Mouse (Mus musculus): ENCODE results near the gene H2-DMb2. TPM values are rescaled to one million over a fixed set of nuclear protein-coding genes. Genes with fewer than 3 reads are reported as not detected.
A peak's percentile ranks its signal among the peaks of the same experiment; 100 is the strongest.

H2-DMb2 gene
- polyA plus RNA-seq, 1 experiment from 2014 or later: 0.23 TPM

GRCm38 (mm10) chr17:34128264-34128937, 14.7 kb upstream of the H2-DMb2 start:
- WGBS: 25% methylated on average over 13 of the region's 13 CpGs
- H3K27ac ChIP-seq (replicated peaks): 0 out of 2 replicates have a peak overlapping the region, but pooled peaks have one; percentile 6
- H3K9ac ChIP-seq (replicated peaks): no peak overlapping the region

GRCm38 (mm10) chr17:34128944-34129791, 13.9 kb upstream of the H2-DMb2 start:
- 24% methylated on average over 18 of the region's 18 CpGs for WGBS

More at GRCm38 (mm10) chr17:34128264-34128937, 14.7 kb upstream of the H2-DMb2 start:
- ATAC-seq (ENCODE audit: low FRiP score, low read depth): no peak
- Histone ChIP-seq H3K4me1 (peaks cover 21% of the 10 kb centered on the region), H3K4me2 (replicated peaks) (peak overlapping the region; percentile 29), H3K9me3 (no peaks in the 10 kb centered on the region), H3K4me3 (0 out of 2 replicates have a peak overlapping the region, but pooled peaks have one; percentile 7), H3K36me3 (no peaks in the 10 kb centered on the region), H3K27me3 (peaks cover 24% of the 10 kb centered on the region)

DNA sequence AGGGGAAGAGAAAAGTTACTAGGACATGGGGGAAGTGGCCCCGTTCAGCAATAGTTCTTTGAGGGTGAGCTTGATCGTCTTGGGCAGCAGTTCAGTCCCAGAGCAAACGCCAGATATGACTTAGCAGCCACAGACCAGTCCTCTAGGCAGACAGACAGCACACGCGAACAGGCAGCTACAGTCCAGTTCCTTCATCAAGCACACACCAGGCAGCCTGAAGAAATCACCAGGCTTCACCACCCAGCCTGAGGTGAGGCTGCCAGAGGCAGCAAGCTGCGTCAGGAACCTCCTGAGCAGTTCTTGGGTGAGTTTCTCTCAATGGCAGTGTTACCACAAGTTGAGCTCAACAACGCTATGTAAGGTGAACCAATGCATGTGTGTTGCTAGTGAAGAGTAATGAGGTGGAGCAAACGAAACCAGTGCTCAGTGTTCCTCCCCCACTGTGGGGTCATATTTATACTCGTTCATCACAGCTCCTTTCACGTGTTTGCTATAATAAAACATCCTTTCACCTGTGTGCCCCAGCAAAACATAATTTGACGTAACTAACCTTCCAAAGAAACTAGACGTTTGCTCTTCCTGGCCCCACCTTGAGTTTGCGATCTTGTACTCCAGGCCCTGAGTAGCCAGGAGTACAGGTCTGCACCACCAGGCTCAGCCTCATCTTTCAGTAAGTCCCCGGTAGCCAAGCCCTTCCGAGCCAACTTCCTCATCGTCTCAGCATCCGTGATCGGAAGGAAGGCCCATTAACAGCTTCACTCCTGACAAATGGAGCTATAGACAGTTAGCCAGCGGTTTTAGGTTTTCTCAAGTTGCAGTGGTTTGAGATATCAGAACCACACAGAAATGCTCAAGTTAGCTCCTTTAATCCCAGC, 12.8 kb upstream of the H2-DMb2 start:
- Histone ChIP-seq H3K4me3 (no peak overlapping the region), H3K4me2 (replicated peaks) (no peak overlapping the region), H3K9me3 (no peaks in the 10 kb centered on the region), H3K27me3 (peaks cover 24% of the 10 kb centered on the region), H3K36me3 (no peaks in the 10 kb centered on the region), H3K9ac (replicated peaks) (no peak overlapping the region), H3K27ac (replicated peaks) (no peak overlapping the region), H3K4me1 (peaks cover 14% of the 10 kb centered on the region; the same call in 1 of the 2 replicates)
- WGBS: 87% methylated on average over 19 of the region's 19 CpGs
- ATAC-seq (ENCODE audit: low FRiP score, low read depth): no peak

More at GRCm38 (mm10) chr17:34128944-34129791, 13.9 kb upstream of the H2-DMb2 start:
- Histone ChIP-seq H3K9me3 (no peaks in the 10 kb centered on the region), H3K4me3 (peak overlapping the region; percentile 7; the same call in 1 of the 2 replicates), H3K4me1 (peaks cover 14% of the 10 kb centered on the region; the same call in 1 of the 2 replicates), H3K27ac (replicated peaks) (0 out of 2 replicates have a peak overlapping the region, but pooled peaks have one; percentile 6), H3K4me2 (replicated peaks) (peak overlapping the region; percentile 29), H3K36me3 (no peaks in the 10 kb centered on the region), H3K9ac (replicated peaks) (no peak overlapping the region), H3K27me3 (peaks cover 24% of the 10 kb centered on the region)
- ATAC-seq (ENCODE audit: low FRiP score, low read depth): no peak

DNA sequence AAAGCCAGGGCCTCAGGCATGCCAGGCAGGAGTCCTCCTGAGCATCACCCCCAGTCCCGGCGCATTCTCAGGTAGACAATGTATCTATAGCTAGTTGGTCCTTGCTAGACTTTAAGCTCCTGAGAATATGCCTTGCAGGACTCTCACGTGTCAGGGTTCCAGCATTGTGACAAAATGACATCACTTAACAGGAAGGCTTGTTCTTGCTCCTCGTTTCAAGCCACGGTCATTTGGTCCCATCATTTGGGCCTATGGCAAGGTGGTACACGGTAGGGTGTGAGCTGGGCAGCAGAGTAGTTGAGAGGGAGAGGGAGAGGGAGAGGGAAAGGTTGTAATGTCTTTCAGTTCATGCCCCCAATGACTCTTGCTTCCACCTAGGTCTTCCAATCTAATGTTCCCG, 11.2 kb upstream of the H2-DMb2 start:
- Histone ChIP-seq H3K4me3 (no peak overlapping the region), H3K36me3 (no peaks in the 10 kb centered on the region), H3K4me1 (peaks cover 14% of the 10 kb centered on the region; the same call in 1 of the 2 replicates), H3K4me2 (replicated peaks) (no peak overlapping the region), H3K27ac (replicated peaks) (no peak overlapping the region), H3K27me3 (peaks cover 30% of the 10 kb centered on the region), H3K9ac (replicated peaks) (no peak overlapping the region), H3K9me3 (no peaks in the 10 kb centered on the region)
- ATAC-seq (ENCODE audit: low FRiP score, low read depth): no peak
- 74% methylated on average over 7 of the region's 7 CpGs for WGBS

DNA sequence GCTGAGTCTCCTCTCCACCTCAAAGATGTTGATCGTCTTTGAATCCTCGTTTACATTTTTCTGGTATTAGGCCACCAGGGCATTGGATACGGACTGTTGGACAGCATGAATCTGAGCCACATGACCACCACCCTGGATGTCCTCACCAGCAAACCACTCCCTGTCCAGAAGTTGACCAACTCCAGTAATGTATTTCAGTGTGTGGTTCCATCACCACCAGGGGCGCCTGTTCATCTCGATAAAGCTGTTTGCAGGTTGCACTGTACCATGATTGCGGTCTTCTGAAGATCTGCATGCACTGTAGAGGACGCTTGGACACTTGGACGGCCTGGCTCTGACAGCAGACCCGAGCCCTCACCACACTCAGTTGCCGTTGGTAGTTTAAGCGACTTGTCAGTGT, 9.8 kb upstream of the H2-DMb2 start:
- no peaks in the 10 kb centered on the region for H3K36me3 ChIP-seq
- no peak overlapping the region for H3K4me3 ChIP-seq
- no peak overlapping the region for H3K9ac ChIP-seq (replicated peaks)
- H3K9me3 ChIP-seq: no peaks in the 10 kb centered on the region
- no peak for ATAC-seq (ENCODE audit: low FRiP score, low read depth)
- WGBS: 86% methylated on average over 11 of the region's 11 CpGs
- H3K27me3 ChIP-seq: peaks cover 37% of the 10 kb centered on the region
- no peak overlapping the region for H3K27ac ChIP-seq (replicated peaks)
- peaks cover 11% of the 10 kb centered on the region; the same call in 1 of the 2 replicates for H3K4me1 ChIP-seq
- H3K4me2 ChIP-seq (replicated peaks): no peak overlapping the region

GRCm38 (mm10) chr17:34134451-34134850, 8.7 kb upstream of the H2-DMb2 start:
- no peaks in the 10 kb centered on the region for H3K9me3 ChIP-seq
- WGBS: 86% methylated on average over 3 of the region's 3 CpGs
- no peak for ATAC-seq (ENCODE audit: low FRiP score, low read depth)

DNA sequence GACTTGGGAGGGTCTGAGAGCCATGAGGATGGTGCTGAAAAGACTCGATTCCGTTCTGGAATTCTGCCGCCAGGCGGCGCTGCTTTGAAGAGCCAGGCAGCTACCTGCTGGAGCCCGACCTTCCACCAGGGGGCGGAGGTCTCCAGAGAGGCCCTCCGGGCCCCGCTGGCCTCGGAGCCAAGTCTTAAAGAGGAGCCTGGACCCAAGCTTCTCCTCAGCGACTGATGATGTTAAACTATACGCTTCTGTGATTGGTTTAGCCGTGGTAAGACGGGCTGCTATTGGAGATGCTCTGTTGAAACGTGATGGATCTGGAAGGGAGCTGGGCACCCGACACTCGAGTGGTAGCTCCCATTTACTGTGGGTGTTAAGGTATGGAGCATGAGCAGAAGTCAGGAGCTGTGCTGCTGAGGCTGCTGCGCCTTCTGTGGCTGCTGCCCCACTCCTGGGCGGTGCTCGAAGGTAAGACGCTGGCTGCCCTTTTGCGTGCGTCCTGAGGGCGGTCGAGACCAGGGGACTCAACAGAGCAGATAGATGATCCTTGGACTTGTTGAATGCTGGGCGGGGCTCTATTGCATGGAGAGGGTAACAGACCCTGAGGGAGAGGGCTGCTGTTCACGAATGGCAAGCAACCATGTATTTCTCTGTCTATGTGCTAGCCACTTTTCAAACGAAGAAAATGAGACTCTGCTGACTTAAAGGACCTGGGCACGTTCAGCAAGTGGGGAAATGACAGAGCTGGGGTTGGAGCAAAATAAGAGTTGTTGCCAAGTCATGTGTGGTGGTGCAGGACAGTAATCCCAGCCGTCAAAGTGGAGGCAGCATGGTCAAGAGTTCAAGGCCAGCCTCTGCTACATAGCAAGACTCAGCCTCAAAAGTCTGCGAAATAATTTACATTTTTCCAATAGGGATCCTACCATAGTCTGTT, 7.5 kb upstream of the H2-DMb2 start:
- no peaks in the 10 kb centered on the region for H3K36me3 ChIP-seq
- peak; percentile 98 for ATAC-seq (ENCODE audit: low FRiP score, low read depth)
- peaks cover 48% of the 10 kb centered on the region for H3K27me3 ChIP-seq
- peak overlapping the region; percentile 36 for H3K4me3 ChIP-seq
- peaks cover 15% of the 10 kb centered on the region for H3K4me1 ChIP-seq
- H3K9me3 ChIP-seq: no peaks in the 10 kb centered on the region
- H3K9ac ChIP-seq (replicated peaks): no peak overlapping the region
- H3K4me2 ChIP-seq (replicated peaks): peak overlapping the region; percentile 61
- H3K27ac ChIP-seq (replicated peaks): no peak overlapping the region
- WGBS: 7% methylated on average over 31 of the region's 31 CpGs

More at GRCm38 (mm10) chr17:34134451-34134850, 8.7 kb upstream of the H2-DMb2 start:
- H3K27me3 ChIP-seq: peaks cover 40% of the 10 kb centered on the region
- no peaks in the 10 kb centered on the region for H3K36me3 ChIP-seq
- H3K4me2 ChIP-seq (replicated peaks): no peak overlapping the region
- H3K9ac ChIP-seq (replicated peaks): no peak overlapping the region
- H3K4me3 ChIP-seq: no peak overlapping the region
- no peak overlapping the region for H3K27ac ChIP-seq (replicated peaks)
- H3K4me1 ChIP-seq: peaks cover 11% of the 10 kb centered on the region

DNA sequence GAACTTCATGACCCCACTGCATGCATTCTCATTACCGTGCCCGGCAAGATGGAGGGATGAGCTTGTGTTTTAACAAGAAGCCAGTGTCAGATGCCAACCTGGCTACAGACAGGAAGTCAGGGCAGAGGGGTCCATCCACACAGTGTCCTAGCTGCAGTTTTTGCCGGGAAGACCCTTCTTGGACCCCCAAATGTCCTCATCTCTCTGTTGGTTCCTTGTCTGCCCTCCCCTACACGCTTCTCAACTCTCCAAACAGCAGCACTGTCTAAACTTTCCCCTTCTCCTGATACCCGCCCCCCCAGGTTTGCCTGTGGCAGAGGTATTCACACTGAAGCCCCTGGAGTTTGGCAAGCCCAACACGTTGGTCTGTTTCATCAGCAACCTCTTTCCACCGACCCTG, 5.5 kb upstream of the H2-DMb2 start:
- H3K27me3 ChIP-seq: peaks cover 62% of the 10 kb centered on the region
- no peak overlapping the region for H3K4me3 ChIP-seq
- no peaks in the 10 kb centered on the region for H3K36me3 ChIP-seq
- no peak for ATAC-seq (ENCODE audit: low FRiP score, low read depth)
- no peak overlapping the region for H3K9ac ChIP-seq (replicated peaks)
- H3K4me2 ChIP-seq (replicated peaks): no peak overlapping the region
- H3K4me1 ChIP-seq: peaks cover 12% of the 10 kb centered on the region
- H3K27ac ChIP-seq (replicated peaks): no peak overlapping the region
- 81% methylated on average over 7 of the region's 7 CpGs for WGBS
- no peaks in the 10 kb centered on the region for H3K9me3 ChIP-seq

DNA sequence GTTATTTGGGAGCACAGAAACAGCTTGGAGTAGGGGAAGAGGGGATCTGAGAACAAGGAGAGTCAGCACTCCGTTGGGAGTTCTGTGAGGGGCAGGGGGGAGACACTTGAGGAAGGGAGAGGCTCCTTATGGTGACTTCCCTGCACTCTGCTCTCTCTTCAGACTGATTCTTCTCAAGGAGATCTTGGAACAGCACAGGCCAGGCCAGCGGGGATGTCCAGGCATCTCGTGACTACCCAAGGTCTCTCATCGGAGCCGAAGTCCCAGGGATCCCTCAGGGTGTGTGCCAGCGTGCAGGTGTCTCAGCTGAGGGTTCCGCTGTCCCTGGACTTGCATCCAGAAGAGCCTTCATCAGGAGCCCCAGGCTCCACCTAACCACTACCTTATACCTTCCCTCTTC, 4.5 kb upstream of the H2-DMb2 start:
- Histone ChIP-seq H3K36me3 (no peaks in the 10 kb centered on the region), H3K4me2 (replicated peaks) (no peak overlapping the region), H3K27ac (replicated peaks) (no peak overlapping the region), H3K27me3 (peaks cover 65% of the 10 kb centered on the region), H3K9me3 (no peaks in the 10 kb centered on the region), H3K4me3 (no peak overlapping the region), H3K9ac (replicated peaks) (no peak overlapping the region), H3K4me1 (peaks cover 15% of the 10 kb centered on the region)
- ATAC-seq (ENCODE audit: low FRiP score, low read depth): no peak
- WGBS: 76% methylated on average over 7 of the region's 7 CpGs

DNA sequence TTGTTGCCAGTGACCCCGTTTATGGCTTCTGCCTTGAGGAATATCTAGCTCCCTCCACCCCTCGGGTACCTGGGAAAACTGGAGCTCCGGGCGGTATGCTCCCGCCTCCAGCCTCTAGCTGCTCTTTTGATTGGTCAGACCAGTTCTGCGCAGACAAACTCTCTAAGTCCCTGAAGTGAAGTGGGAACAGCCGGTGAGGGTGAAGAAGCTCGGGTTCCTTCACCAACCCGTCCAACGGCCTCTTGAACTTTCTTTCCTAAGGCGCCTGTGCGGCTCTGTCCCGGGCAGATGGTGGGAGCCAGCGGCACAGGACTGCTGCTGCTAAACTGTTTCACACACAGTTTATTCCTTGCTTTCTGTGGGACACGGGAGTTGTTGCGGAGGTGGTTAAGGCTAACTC, 3.7 kb upstream of the H2-DMb2 start:
- Histone ChIP-seq H3K4me3 (peak overlapping the region; percentile 31), H3K27me3 (peaks cover 65% of the 10 kb centered on the region), H3K9ac (replicated peaks) (no peak overlapping the region), H3K4me1 (peaks cover 15% of the 10 kb centered on the region), H3K9me3 (no peaks in the 10 kb centered on the region), H3K36me3 (no peaks in the 10 kb centered on the region), H3K27ac (replicated peaks) (no peak overlapping the region), H3K4me2 (replicated peaks) (peak overlapping the region; percentile 53)
- ATAC-seq (ENCODE audit: low FRiP score, low read depth): no peak
- WGBS: under 1% methylated on average over 16 of the region's 16 CpGs

- WGBS: 17% methylated on average over 5 of the region's 5 CpGs
- Histone ChIP-seq H3K27ac (replicated peaks) (no peak overlapping the region), H3K9ac (replicated peaks) (no peak overlapping the region), H3K4me2 (replicated peaks) (no peak overlapping the region), H3K4me3 (no peak overlapping the region), H3K9me3 (no peaks in the 10 kb centered on the region), H3K36me3 (no peaks in the 10 kb centered on the region), H3K4me1 (peaks cover 15% of the 10 kb centered on the region), H3K27me3 (peaks cover 65% of the 10 kb centered on the region)
- ATAC-seq (ENCODE audit: low FRiP score, low read depth): no peak
Observed at GRCm38 (mm10) chr17:34140240-34140639, 2.9 kb upstream of the H2-DMb2 start.
